Mouse (Mus musculus) mouse trophoblast stem cell (cell line): ENCODE results near the gene Ap1g2.

Experiments
- in situ Hi-C, 2 experiments: fragments of 300-500 bp; cut with MseI, MboI; formaldehyde crosslinking; loops; 2 replicates in 1 of 2; 3 replicates in 1 of 2; pipeline ENCODE4 v1.15.1; 2025

The Ap1g2 gene

GRCm38 (mm10) chr14:55059931-55060330 lies 46.5 kb downstream of the Ap1g2 start:
- in situ Hi-C loops: no loop called here

GRCm38 (mm10) chr14:55059009-55059408 lies 47.4 kb downstream of the Ap1g2 start:
- in situ Hi-C loops: no loop called here

- in situ Hi-C loops: no loop called here
Observed at GRCm38 (mm10) chr14:55055167-55055834, 51.1 kb downstream of the Ap1g2 start.

DNA sequence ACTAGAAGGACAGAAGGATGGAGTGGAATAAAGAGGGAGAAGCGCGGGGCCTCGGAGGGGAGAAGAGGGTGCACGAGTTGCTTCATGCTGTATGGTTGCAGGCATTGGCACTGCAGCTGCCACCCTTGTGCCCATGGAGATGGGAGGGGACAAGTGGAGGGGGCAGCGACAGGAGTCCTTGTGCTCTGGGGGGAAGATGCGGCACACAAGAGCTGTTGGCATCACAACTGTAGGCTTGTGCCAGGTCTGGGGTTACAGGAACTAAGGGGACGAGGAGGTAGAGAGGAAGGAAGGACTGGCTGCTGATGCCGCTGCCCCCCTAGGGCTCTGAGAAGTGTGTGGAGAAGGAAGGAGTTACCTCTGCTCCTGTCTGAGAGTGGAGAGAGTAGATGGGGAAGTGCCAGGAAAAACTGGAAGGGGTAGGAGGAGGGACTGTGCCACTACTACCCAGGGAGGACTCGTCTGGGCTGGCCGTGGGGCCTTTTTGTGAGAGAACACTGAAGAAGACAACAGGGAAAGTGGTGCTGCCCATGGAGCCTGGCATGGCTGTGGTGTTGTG lies 52.1 kb downstream of the Ap1g2 start:
- in situ Hi-C loops: no loop called here

DNA sequence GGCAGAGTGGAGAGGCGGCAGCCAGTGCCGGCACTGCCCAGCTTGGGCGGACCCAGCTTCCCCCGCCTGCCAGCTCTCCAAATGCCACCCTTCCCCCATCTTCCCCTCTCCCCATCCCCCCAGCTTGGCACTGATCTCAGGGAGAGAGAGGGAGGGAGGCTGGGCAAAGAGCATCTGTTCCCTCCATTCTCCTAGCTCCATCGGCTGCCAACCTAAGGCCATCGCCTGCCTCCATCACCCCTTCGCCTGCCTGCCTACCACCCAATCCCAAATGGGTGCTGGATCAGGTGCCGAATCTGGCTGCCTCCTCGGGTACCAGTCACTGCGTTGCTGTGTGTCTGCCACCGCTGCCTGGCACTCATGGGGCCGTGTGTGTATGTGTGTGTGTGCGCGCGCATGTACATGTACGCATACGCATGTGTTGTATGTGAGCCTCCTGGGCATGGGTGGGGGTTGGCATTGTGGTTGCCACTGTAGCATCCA lies 52.6 kb downstream of the Ap1g2 start:
- in situ Hi-C loops: no loop called here

DNA sequence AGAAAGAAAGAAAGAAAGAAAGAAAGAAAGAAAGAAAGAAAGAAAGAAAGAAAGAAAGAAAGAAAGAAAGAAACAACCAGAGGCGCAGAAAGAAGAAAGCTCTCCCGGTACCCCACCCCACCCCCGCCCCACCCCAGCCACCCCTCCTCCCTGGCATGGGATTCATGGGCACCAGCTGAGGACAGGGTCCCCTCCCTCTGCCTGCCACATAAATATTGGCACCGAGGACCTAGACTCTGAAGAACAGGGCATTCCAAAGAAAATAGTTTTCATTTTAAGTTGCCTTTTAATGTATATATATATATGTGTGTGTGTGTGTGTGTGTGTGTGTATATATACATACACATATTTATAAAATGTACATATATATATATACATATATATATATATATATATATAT lies 53.3 kb downstream of the Ap1g2 start:
- in situ Hi-C loops: no loop called here

GRCm38 (mm10) chr14:55052496-55052895 lies 53.9 kb downstream of the Ap1g2 start:
- in situ Hi-C loops: no loop called here
